Mouse (Mus musculus) heart, embryonic 15.5 days (tissue): Measurements from ENCODE around the gene Usp2. TPM values are rescaled to one million over a fixed set of nuclear protein-coding genes. Genes with fewer than 3 reads are reported as not detected.
A peak's percentile ranks its signal among the peaks of the same experiment; 100 is the strongest.

ENCODE experiments used
- ATAC-seq: fragments of 200-750 bp; cut with Nextera tagmentation; replicated peaks from 2 replicates; pipeline ENCODE4 v1.8.0; 2017; ENCODE audit warnings: low read depth, moderate TSS enrichment; ENCODE audit not compliant: insufficient number of reproducible peaks, insufficient read depth, low FRiP score
- H3K27ac ChIP-seq: fragments of 300-500 bp; sonication (generic); 2 replicates; pipeline ENCODE4 v1.5.1; 2015; ENCODE audit warnings: mild to moderate bottlenecking, inconsistent platforms
- H3K27me3 ChIP-seq: fragments of 300-500 bp; sonication (generic); 2 replicates; pipeline ENCODE4 v1.6.1; 2015; ENCODE audit warnings: inconsistent platforms
- H3K36me3 ChIP-seq: fragments of 300-500 bp; sonication (generic); 2 replicates; pipeline ENCODE4 v1.6.1; 2015; ENCODE audit warnings: mild to moderate bottlenecking, inconsistent platforms
- H3K4me1 ChIP-seq: fragments of 300-500 bp; sonication (generic); replicated peaks from 2 replicates; pipeline ENCODE4 v1.6.1; 2015; ENCODE audit warnings: inconsistent platforms
- H3K4me2 ChIP-seq: fragments of 300-500 bp; sonication (generic); 2 replicates; pipeline ENCODE4 v1.6.1; 2015; ENCODE audit warnings: inconsistent platforms, mild to moderate bottlenecking, moderate library complexity
- H3K4me3 ChIP-seq: fragments of 300-500 bp; sonication (generic); 2 replicates; pipeline ENCODE4 v1.5.1; 2015; ENCODE audit warnings: mild to moderate bottlenecking, inconsistent platforms
- H3K9ac ChIP-seq: fragments of 300-500 bp; sonication (generic); 2 replicates; pipeline ENCODE4 v1.6.1; 2015; ENCODE audit warnings: mild to moderate bottlenecking, inconsistent platforms
- H3K9me3 ChIP-seq: fragments of 300-500 bp; sonication (generic); replicated peaks from 2 replicates; pipeline ENCODE4 v1.6.1; 2016; ENCODE audit warnings: inconsistent platforms
- WGBS: fragments of 180-500 bp; shearing (Covaris S2); methylation state at CpG from one replicate; pipeline ENCODE4 v1.1.7; 2015; ENCODE audit warnings: mixed read lengths; 5-methylcytosine and 5-hydroxymethylcytosine counted together
- polyA plus RNA-seq: library from polyadenylated mRNA; unstranded; fragments of >200 nt; fragmentation: Nextera tagmentation; extraction: Ambion mirVana; gene quantifications from 2 replicates; pipeline ENCODE4 v1.2.1, GENCODE M21; 2015

The Usp2 gene
- 69.9 and 74.9 TPM in 2 replicates for polyA plus RNA-seq

- Histone ChIP-seq H3K9me3 (no peaks in the 10 kb centered on the region), H3K4me2 (peak within 1 kb of the TSS; percentile 89), H3K4me1 (peaks cover 37% of the 10 kb centered on the region), H3K27ac (peak within 1 kb of the TSS; percentile 59), H3K9ac (peak within 1 kb of the TSS; percentile 66), H3K36me3 (no peaks in the 10 kb centered on the region), H3K27me3 (no peaks in the 10 kb centered on the region), H3K4me3 (peak within 1 kb of the TSS; percentile 61)
- 0% methylated on average over 38 of the region's 38 CpGs for WGBS
- peak; percentile 96 for ATAC-seq
Observed at GRCm38 (mm10) chr9:44066785-44067225, at the start of gene Usp2. TSS of gene Usp2 (plus strand) at chr9:44067021.

GRCm38 (mm10) chr9:44017846-44018245 lies 49.0 kb upstream of the Usp2 start:
- no peak for ATAC-seq
- Histone ChIP-seq H3K9me3 (no peaks in the 10 kb centered on the region), H3K27me3 (no peaks in the 10 kb centered on the region), H3K27ac (no peak overlapping the region), H3K4me3 (no peak overlapping the region), H3K36me3 (no peaks in the 10 kb centered on the region), H3K4me1 (0 out of 2 replicates have a peak, but pooled peaks cover under 1% of the 10 kb centered on the region), H3K9ac (no peak overlapping the region), H3K4me2 (no peak overlapping the region)
- WGBS: 70% methylated on average over 5 of the region's 5 CpGs

GRCm38 (mm10) chr9:44020001-44020400 lies 46.8 kb upstream of the Usp2 start:
- H3K4me1 ChIP-seq: no peaks in the 10 kb centered on the region
- H3K27me3 ChIP-seq: no peaks in the 10 kb centered on the region
- no peaks in the 10 kb centered on the region for H3K9me3 ChIP-seq
- no peak overlapping the region for H3K4me2 ChIP-seq
- H3K27ac ChIP-seq: no peak overlapping the region
- H3K36me3 ChIP-seq: no peaks in the 10 kb centered on the region
- WGBS: 64% methylated on average over 7 of the region's 7 CpGs
- ATAC-seq: no peak
- no peak overlapping the region for H3K4me3 ChIP-seq
- H3K9ac ChIP-seq: no peak overlapping the region

GRCm38 (mm10) chr9:44022100-44022847 lies 44.5 kb upstream of the Usp2 start:
- ATAC-seq: no peak
- Histone ChIP-seq H3K27ac (no peak overlapping the region; the same call in 1 of the 2 replicates), H3K4me2 (no peak overlapping the region), H3K9ac (no peak overlapping the region), H3K27me3 (no peaks in the 10 kb centered on the region), H3K36me3 (no peaks in the 10 kb centered on the region), H3K4me3 (no peak overlapping the region), H3K4me1 (no peaks in the 10 kb centered on the region), H3K9me3 (no peaks in the 10 kb centered on the region)
- WGBS: 67% methylated on average over 8 of the region's 8 CpGs

GRCm38 (mm10) chr9:44024096-44024495 lies 42.7 kb upstream of the Usp2 start:
- 58% methylated on average over 3 of the region's 3 CpGs for WGBS
- H3K4me3 ChIP-seq: no peak overlapping the region
- H3K27ac ChIP-seq: no peak overlapping the region
- H3K36me3 ChIP-seq: no peaks in the 10 kb centered on the region
- H3K4me1 ChIP-seq: no peaks in the 10 kb centered on the region
- no peak overlapping the region for H3K4me2 ChIP-seq
- ATAC-seq: no peak
- no peak overlapping the region for H3K9ac ChIP-seq
- no peaks in the 10 kb centered on the region for H3K9me3 ChIP-seq
- no peaks in the 10 kb centered on the region for H3K27me3 ChIP-seq

- H3K4me2 ChIP-seq: no peak overlapping the region
- H3K9ac ChIP-seq: no peak overlapping the region
- no peak overlapping the region for H3K4me3 ChIP-seq
- WGBS: 38% methylated on average over 5 of the region's 5 CpGs
- H3K36me3 ChIP-seq: no peaks in the 10 kb centered on the region
- peak; percentile 70 for ATAC-seq
- peak overlapping the region; percentile 38; the same call in 1 of the 2 replicates for H3K27ac ChIP-seq
- H3K4me1 ChIP-seq: no peaks in the 10 kb centered on the region
- H3K9me3 ChIP-seq: no peaks in the 10 kb centered on the region
- no peaks in the 10 kb centered on the region for H3K27me3 ChIP-seq
Observed at GRCm38 (mm10) chr9:44029580-44030236, 37.1 kb upstream of the Usp2 start.

DNA sequence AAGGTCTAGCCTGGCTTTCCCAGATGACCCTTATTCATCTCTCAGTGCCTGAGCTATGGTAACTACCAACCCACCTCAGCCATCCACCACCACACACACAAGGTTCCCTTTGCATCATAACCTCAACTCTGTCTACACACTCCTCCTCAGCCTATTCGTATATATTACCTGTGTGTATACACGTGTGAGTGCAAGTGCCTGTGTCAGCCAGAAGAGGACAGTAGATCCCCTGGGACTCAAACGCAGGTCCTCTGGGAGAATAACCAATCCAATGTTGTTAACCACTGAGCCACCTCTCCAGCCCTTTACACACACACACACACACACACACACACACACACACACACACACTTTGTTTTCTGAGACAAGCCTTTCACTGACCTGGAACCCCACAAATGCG lies 36.2 kb upstream of the Usp2 start:
- Histone ChIP-seq H3K4me3 (no peak overlapping the region), H3K27ac (0 out of 2 replicates have a peak overlapping the region, but pooled peaks have one; percentile 38), H3K4me2 (no peak overlapping the region), H3K9ac (no peak overlapping the region), H3K9me3 (no peaks in the 10 kb centered on the region), H3K27me3 (no peaks in the 10 kb centered on the region), H3K36me3 (no peaks in the 10 kb centered on the region), H3K4me1 (no peaks in the 10 kb centered on the region)
- 88% methylated on average over 4 of the region's 4 CpGs for WGBS
- no peak for ATAC-seq

DNA sequence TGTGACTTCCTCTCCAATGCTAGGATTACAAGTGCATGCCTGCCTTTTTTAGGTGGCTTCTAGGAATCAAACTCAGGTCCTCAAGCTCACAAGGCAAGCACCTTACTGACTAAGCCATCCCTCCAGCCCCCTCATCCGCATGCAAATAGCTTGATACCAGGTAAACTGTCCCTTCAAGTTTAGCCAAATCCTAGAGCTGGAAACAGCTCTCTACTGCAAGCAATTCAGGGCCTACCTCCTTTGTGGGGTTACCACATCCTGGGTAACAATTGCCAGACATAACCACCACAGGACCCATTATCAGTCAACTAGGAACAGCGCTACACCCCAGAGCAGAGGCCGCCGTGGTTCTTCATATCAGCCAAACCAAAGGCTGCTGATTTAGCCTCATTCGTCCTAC lies 35.7 kb upstream of the Usp2 start:
- no peaks in the 10 kb centered on the region for H3K36me3 ChIP-seq
- no peak overlapping the region for H3K9ac ChIP-seq
- no peaks in the 10 kb centered on the region for H3K9me3 ChIP-seq
- H3K27me3 ChIP-seq: no peaks in the 10 kb centered on the region
- H3K4me2 ChIP-seq: no peak overlapping the region
- no peak overlapping the region for H3K4me3 ChIP-seq
- no peak overlapping the region for H3K27ac ChIP-seq
- WGBS: 67% methylated on average over 5 of the region's 5 CpGs
- no peak for ATAC-seq
- no peaks in the 10 kb centered on the region for H3K4me1 ChIP-seq

DNA sequence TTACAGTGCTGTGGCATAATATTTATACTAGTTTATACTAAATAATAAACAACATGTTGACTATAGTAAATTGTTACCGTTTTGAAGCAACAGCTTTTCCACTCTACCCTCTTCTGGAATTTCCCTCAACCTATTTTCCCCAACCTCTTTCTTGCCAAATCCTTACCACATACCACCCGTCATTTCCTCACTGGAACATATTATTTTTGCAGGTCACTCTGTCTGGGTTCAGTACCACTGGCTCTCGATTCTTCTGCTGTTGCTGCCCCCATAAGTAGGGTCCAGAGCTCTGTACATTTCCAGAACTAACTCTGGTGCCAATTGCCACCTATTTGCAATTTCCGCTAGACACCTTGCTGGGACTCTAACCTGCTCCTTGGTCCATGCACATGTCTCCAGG lies 34.9 kb upstream of the Usp2 start:
- 66% methylated on average over 4 of the region's 4 CpGs for WGBS

GRCm38 (mm10) chr9:44033317-44033716 lies 33.5 kb upstream of the Usp2 start:
- 88% methylated on average over 5 of the region's 5 CpGs for WGBS
- no peak for ATAC-seq
- H3K27me3 ChIP-seq: no peaks in the 10 kb centered on the region
- no peaks in the 10 kb centered on the region for H3K36me3 ChIP-seq
- no peak overlapping the region for H3K9ac ChIP-seq
- H3K4me2 ChIP-seq: no peak overlapping the region
- H3K4me1 ChIP-seq: no peaks in the 10 kb centered on the region
- no peak overlapping the region for H3K4me3 ChIP-seq
- H3K27ac ChIP-seq: no peak overlapping the region
- no peaks in the 10 kb centered on the region for H3K9me3 ChIP-seq

More for the DNA sequence above, 34.9 kb upstream of the Usp2 start:
- H3K27ac ChIP-seq: no peak overlapping the region
- no peak for ATAC-seq
- H3K4me3 ChIP-seq: no peak overlapping the region
- no peaks in the 10 kb centered on the region for H3K27me3 ChIP-seq
- H3K4me2 ChIP-seq: no peak overlapping the region
- H3K9me3 ChIP-seq: no peaks in the 10 kb centered on the region
- H3K9ac ChIP-seq: no peak overlapping the region
- no peaks in the 10 kb centered on the region for H3K36me3 ChIP-seq
- H3K4me1 ChIP-seq: no peaks in the 10 kb centered on the region

DNA sequence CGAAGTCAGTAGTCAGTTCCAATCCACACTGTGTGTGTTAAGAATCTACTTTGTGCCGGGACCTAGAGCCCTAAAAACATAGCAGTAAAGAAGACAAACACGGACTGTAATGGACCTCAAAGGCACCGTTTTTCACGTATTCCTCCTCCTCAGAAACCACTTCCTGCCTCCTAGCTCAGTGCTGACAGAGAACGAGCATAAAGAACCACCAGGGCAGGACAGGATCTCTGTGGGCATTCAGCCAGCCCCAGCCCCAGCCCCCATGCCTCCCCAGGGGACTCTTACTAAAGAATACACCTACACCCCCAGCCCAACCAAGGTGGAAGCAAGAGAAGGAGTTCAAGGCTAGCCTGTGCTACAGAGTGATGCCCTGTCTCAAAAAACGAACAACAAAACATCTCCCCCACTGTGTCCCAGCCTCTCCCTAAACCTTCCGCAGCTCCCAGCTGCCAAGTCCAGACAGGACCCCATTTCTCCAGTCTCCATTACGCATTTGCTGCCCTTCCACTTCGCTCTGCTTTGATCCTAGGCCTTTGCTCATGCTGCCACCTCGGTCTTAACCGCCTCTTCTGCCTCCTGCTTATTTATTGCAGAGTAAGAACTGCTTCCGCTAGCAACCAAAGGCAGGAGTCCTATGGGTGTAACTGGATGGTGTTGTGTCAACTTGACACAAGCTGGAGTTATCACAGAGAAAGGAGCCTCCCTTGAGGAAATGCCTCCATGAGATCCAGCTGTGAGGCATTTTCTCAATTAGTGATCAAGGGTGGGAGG lies 32.7 kb upstream of the Usp2 start:
- WGBS: 64% methylated on average over 13 of the region's 13 CpGs
- no peak overlapping the region for H3K4me3 ChIP-seq
- ATAC-seq: no peak
- no peaks in the 10 kb centered on the region for H3K27me3 ChIP-seq
- no peaks in the 10 kb centered on the region for H3K36me3 ChIP-seq
- no peaks in the 10 kb centered on the region for H3K4me1 ChIP-seq
- no peak overlapping the region for H3K9ac ChIP-seq
- H3K27ac ChIP-seq: no peak overlapping the region
- H3K9me3 ChIP-seq: no peaks in the 10 kb centered on the region
- H3K4me2 ChIP-seq: no peak overlapping the region
